Mouse (Mus musculus): ENCODE data around the gene Cyb561d1.
"Not testable (repeated sequence)": the region's sequence is repeated elsewhere in the genome, so short reads cannot be mapped to it uniquely, and the experiment has no call there.

Cyb561d1 gene

DNA sequence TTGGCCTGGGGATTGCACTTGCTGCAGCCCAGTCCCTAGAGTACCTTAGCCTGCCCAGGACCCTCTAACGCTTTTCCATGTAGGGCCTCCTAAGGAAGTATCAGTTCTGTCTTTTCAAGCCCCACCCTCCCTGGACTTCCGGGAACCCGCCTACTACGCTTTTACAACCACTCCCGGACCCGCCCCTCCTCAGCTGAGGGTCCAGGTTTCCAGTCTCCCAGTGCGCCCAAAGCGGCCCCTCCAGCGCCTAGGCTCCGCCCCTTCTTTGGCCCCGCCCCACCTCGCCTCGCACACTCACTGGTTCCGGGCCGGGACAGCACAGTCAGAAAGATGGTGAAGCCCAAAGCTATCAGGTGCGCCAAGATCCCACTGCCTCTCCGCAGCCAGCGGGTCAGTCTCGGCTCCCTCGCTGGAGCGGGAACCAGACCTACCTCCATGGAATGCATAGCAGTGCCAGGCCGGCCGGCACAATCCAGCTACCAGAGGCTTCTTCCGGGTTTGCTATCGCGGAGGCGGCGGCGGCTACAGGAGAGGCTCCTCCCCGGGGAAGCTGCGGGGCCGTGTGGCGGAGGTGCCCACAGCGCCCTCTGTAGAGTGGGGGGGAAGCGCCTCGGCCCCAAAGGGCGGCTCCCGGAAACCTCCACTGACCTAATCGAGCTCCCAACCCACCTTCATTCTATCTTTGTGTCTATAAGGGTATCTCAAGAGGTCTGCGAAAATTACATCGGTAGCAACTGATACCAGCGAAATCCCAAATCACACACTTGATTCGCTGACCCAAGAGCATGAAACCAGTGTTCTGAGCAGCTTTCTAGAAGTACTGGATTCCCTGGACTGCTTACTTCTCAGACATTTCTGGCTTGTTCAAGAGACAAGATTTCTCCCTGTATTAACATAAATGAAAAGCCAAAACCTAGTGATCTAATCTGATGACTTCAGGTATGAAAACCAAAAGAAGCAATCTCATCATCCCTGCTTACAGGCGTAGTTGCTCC lies at the start of gene Cyb561d1:
Gene Cyb561d1, minus strand, starts transcription at position 884 of the 995 bp plus-strand sequence.
- DNase-seq: peak; percentile 97

GRCm38 (mm10) chr3:108246857-108247256 lies 45.8 kb upstream of the Cyb561d1 start:
- DNase-seq: no peak

DNA sequence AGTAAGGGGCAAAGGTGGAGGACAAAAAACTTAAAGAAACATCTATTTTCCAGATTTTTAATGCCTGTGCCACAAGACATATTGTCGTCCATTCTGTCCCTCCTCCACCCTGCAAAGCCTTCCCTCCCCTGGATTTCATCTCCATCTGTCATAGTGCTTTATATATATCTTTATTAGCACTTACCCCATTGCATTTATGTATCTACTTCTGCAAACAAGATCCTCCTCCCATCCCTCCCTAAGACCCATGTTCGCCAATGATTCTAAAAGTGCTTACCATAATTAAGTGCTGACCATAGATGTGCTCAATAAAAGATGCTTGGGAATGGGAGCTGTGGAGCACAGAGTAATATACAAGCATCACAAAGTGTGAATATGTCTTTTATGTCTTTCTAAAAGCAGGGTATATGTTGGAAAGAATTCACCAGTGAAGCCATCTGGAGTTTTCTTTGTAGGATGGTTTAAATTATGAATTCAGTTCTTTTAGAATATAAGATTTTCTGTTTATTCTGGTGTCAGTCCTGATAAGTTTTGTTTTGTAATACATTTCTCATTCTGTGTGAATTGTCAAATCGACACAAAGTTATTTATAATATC lies 40.3 kb upstream of the Cyb561d1 start:
- no peak for DNase-seq

DNA sequence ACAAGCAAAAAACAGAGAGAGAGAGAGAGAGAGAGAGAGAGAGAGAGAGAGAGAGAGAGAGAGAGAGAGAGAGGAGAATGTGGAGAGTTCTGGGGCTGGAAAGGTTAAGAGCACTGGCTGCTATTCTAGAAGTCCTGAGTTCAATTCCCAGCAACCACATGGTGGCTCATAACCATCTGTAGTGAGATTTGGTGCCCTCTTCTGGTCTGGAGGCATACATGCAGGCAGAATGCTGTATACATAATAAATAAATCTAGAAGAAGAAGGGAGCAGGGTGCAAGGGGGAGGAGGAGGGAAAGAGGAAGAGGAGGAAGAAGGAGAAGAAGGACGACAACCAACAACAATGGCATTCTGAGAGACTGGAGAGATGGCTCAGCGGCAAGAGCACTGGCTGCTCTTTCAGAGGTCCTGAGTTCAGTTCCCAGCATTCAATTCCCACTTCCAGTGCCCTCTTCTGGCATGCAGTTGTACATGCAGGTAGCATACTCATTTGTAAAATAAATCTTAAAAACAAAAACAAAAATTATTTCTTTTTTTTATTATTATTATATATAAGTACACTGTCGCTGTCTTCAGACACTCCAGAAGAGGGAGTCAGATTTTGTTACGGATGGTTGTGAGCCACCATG lies 36.6 kb upstream of the Cyb561d1 start:
- not testable (repeated sequence) for DNase-seq

DNA sequence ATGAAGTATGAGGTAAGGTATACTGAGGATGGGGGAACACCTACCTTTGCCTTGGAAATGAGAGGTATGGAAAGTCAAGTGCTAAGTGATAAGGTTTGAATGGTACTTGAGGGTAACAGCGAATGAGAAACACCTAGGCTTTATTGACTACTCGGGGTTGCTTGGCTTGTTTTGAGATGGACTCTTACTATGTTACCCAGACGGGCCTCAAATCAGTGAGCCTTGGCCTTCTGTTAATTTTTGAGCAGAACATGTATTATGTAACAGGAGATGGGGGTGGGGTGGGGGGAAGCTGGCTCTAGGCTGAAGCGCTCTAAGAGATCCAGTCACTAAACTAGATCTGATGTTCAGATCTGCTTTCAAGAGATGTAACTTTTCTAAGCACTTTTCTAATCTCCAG lies 30.6 kb upstream of the Cyb561d1 start:
- no peak for DNase-seq

GRCm38 (mm10) chr3:108227521-108227920 lies 26.5 kb upstream of the Cyb561d1 start:
- no peak for DNase-seq

- peak; percentile 83 for DNase-seq
Observed at GRCm38 (mm10) chr3:108226558-108227350, 25.7 kb upstream of the Cyb561d1 start, which contains the start of gene Sypl2. Sypl2 (minus strand) TSS chr3:108226648.

DNA sequence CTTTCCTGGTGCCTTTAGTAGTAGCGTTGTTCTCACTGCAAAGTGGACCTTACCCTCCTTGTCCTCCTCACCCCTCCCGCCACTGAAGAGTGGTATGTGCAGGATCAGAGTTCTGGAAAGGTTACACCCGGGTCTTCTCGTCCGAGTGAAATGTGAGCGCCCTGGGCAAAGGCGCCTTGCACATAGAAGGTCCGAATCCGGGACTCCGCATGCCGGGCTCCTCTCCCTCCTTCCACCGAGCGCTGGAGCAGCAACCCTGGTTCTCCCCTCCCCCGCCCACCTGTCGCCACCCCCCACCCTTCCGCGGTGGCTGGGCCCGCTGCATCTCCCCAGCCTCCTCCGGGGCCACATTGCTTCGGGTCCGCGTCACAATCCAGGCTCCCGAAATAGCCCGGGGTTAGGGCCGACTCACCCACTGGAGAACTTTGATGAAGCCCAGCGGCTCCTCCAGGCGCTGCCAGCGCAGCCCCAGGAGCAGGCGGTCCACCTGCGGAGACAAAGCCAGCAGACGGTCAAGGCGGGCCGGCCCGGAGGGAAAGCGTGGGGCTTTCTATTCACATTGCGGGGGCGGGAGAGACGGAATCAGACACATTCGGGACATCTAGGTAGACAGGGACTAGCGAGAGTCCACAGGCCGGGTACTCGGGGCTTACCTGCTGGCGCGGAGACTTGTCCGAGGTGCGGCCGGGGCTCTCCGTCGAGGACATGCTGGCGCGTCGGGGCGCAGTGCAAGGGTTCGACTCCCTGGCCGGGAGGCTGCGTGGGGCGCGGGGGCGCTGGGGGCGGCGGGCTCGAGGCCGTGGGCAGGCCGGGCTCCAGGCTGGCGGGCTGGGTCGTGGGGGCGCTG lies 24.9 kb upstream of the Cyb561d1 start:
- DNase-seq: peak; percentile 71

- DNase-seq: no peak
Observed at GRCm38 (mm10) chr3:108220661-108221060, 19.6 kb upstream of the Cyb561d1 start.

- no peak for DNase-seq
Observed at GRCm38 (mm10) chr3:108214734-108215133, 13.7 kb upstream of the Cyb561d1 start.

DNA sequence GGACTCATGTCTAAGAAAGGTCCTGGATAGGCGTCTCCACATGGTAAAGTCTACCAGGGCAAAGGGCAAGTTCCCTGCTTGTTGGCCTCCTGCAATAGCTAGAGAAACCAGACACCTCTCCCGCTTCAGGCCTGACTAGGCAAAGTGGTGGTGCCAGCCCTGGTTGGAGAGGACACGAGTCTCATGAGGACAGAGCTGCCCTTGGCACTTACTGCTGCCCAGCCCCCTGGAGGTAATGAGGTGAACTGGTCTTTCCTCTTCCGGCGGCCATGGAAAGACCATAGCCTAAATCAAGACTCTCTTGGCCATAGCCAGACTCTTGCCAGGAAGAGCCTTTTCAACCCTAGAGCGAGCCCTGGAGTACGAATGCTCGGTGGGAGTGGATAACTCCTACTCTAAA lies 11.4 kb upstream of the Cyb561d1 start:
- peak; percentile 28 for DNase-seq

GRCm38 (mm10) chr3:108211845-108212244 lies 10.8 kb upstream of the Cyb561d1 start:
- no peak for DNase-seq

DNA sequence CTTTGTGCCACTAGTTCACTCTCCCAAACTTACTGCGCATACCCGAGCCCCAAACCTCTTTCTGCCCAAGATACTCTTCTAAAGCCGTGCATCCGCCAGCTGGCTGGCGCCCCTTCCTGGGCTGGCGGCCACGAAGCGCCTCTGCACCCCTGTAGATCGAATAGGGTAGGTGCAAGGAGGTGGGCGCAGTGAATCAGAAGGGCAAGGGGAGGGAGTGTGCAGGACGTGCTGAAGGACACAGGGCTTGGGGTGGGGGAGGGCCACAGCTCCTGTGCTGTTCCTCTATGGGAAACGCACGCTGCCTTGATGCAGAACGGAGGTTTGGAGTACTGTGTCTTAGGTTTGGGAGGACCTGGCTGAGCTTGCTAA lies 9.7 kb upstream of the Cyb561d1 start, which contains the start of gene Atxn7l2:
Gene Atxn7l2, minus strand, starts transcription at position 164 of the 369 bp plus-strand sequence.
- no peak for DNase-seq

DNA sequence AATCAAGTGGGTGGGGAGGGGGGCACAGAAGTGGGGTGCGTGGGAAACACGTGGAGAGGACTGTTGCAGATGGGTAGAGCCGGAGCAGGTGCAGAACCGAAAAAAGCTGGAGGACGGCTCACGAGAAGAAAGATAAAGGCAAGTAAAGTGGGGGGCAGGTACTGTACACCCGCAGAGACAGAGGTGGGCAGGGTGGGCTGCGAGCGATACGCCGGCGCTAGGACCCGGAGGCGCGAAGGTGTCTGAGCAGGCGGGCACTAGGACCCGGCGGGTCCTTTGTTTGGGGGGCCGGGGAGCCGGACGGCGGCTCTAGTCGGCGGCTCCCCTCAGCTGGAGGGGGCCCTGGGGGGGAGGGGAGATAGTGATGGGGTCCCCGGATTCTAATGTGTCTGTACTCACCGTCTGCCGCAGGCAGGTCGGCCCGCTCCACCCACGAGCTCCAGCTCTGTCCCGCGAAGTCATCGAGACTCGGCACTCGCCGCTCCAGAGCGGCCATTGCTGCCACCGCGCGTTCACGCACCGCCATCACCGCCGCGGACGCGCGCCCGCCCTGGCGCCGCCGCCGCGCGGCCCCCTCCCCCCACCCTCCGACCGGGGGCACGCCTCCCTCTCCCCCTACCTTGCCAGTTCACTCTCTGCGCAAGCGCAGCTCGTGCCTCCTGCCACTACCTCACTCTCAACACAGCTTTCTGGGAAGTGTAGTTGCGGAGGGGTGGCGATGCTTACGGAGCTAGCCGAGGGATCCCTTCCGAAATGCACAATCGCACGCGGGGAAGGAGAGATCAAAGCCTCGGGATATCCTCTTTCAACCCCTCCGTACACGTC lies 9.1 kb upstream of the Cyb561d1 start:
- peak; percentile 94 for DNase-seq

GRCm38 (mm10) chr3:108209536-108209935 lies 8.5 kb upstream of the Cyb561d1 start:
- no peak for DNase-seq

DNA sequence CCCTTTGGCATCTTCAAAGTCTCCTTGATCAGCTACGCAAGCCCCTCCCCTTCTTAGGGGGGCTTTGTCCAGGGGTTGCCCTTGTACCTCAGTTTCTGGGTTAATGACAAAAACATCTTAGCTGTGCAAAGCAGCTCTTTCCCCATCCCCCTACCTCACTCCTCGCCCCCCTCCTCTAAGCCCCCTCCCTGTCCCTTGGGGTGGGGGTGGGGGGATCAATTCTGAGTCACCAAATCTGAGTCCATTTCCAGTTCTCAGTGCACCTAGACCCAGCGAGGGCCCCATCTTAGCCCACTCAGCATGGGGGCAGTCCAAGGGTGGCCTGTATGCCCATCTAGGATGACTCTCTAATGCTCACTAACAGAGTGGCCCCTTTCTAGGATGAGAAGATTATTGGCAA lies 8.0 kb upstream of the Cyb561d1 start:
- DNase-seq: no peak

- no peak for DNase-seq
Observed at GRCm38 (mm10) chr3:108206731-108207375, 5.8 kb upstream of the Cyb561d1 start.

DNA sequence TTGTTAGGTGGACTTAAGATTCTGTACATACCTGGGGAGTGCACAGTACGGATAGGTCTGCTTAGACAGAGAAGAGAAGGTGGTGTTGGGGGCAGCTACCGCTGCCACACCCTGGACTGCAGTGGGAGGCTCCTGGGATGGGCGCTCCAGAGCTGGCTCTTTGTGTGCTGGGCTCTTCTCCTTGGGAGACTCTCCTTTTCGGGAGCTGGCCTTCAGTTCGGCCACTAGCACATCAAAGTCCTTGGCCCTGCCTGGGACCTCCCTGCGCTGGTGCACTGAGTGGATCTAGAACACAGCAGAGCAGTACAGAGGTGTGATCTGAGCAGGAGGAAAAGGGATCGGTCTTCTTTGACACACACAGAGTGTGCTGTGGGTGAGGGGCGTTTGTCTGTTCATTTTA lies 4.6 kb upstream of the Cyb561d1 start:
- DNase-seq: no peak

- no peak for DNase-seq
Observed at GRCm38 (mm10) chr3:108204470-108204869, 3.5 kb upstream of the Cyb561d1 start.

All from kidney, adult 18-20 months (tissue).